Mouse (Mus musculus) heart, adult 11 months (tissue): ENCODE results near the gene Rassf2.

Experiments used
- DNase-seq: peaks from one replicate; pipeline ENCODE4 v3.0.0; 2022

Gene Rassf2

DNA sequence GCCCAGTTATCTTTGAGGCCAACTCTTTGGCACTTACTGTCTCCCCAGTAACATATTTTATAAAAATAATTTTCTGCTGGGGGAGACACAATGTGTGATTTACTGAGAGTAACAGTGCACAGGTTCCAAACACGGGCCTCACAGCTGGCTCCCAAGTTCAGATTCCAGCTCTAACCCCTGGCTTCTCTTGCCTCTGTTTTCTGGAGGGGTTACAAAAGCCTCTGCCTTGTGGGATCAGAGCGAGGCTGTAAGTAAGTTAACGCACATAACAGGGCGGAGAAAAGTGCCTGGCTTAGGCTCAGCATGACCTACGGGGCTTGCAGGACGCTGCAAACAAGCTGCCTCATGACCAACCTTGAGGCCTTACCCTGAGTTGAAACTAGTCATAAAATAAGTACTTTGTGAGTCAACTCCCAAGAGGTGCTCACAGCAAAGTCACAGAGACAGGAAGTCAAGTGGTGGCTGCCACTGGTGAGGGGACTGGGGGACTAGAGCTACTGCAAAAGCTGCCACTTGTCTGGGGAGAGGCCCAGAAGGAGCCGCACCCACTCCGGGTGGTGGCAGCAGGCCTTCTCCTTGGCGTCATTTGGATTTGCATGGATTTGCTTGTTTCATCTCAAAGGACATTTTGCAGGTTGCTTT, 25.4 kb downstream of the Rassf2 start:
- peak; percentile 91 for DNase-seq

DNA sequence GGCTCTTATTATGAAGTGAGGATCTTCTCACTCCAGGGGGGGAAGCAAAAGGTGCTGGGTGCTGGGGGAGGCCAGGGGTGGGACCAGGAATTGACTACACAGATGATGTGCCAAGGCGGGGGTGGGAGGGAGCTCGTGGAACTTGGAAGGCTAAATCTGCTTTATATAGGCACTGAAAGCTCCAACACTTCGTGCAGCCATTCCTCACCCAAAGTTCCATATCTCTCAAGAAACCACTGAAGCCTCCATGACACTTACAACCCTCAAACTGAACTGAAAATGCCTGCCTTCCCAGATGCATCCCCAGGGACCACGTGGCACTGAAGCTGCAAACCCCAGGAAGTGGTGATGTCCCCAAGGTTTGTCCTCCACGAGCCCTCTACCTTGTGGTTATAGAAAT, 26.1 kb downstream of the Rassf2 start:
- peak; percentile 86 for DNase-seq

DNA sequence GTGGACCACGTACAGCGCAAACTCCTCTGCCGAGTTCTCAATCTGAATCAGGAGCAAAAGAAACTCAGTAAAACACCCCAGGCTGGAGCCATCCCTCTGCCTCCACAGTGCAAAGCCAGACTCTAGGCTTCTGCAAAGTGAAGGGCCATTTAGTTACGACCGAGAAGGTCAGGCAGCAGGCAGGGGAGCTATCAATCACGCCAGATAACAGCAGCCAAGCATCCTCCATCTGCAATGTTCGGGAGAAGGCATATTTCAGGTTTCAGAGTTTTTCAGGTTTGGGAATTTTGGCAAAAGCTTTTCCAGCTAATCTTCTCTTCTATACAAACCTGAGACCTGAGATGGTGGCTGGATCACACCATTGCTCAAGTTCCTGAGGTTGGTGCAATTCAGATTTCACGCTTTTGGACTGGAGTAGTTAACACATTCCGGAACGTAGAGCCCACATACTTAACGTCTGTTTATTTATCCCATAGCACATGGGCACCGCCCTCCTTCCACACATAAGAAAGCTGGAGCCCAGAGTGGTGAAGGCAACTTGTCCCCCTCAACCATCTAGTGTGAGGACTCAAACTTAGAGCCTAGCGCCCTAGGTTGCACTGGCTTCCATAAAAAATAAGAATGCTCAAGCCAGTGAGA, 28.2 kb downstream of the Rassf2 start:
- peak; percentile 64 for DNase-seq

DNA sequence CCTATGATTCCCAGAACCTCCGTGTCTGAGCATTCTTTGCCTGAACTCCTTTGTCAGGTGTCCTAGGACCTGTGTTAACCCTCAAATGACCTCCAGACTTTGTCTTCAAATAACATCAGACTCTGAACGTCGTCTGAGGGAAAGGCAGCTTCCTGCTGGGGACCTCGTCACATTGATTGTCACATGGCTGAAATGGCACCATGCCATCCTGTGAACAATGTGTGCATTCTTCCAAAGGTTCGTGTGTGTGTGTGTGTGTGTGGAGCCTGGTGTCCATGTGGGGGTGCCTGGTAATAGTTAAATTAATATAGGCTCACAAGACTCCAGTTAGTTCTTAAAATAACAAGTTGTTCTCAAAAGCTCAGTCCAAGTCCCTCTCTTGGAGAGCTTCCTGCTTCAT, 32.7 kb downstream of the Rassf2 start:
- DNase-seq, result peak; percentile 71

DNA sequence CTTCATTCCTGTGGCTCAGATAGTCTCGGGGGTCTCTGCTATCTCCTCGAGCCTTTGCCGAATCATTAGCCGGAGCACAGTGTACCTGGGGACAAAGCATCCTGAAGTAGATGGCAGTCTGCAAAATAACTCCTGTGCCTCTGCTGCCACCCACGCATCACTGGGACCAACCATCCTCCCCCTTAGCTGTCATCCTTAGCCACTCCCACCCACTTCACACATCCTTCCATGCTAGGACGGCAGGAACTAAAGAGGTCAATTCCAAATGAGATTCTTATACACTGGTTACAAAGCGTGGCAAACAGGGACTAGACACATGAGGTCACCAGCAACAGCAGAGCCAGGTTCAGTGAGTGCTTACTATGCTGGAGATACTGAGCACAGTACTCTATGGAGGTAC, 33.7 kb downstream of the Rassf2 start:
- peak; percentile 78 for DNase-seq

DNA sequence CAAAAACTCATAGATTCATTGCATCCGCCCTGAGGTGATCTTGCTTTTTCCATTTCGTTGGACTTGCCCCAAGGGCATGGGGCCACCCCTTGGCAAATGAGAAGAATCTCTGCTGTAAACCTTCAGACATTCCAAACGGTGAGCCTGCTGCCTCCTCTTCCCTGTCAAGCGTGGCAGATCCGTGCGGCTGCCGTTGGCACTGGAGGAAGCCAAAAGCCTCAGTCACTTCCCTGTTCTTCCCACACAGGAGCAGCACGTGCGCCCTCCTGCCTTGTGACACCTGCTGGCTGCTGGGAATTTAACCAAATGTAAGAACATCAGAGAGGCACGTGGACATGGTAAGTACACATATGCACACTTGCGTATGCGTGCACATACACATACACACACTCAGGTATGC, 34.3 kb downstream of the Rassf2 start:
- peak; percentile 75 for DNase-seq

DNA sequence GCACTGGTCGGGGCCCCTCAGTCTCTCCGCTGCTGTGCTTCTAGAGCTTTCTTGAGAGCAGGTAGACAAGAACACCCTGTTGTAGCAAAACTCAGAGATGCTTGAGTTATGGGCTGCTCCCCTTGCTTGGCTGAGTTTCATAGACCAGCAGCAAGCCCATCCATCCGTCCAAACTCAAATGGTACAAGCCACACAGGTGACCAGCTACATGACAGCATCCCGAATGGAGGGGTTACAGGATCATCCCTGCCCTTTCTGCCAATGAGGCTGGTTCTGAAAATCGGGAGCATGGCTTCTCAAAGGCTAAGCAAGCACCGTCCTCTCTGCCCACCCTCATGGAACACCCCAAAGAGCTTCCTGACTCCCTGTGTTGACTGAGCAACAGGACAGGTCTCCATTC, 35.1 kb downstream of the Rassf2 start:
- peak; percentile 91 for DNase-seq

DNA sequence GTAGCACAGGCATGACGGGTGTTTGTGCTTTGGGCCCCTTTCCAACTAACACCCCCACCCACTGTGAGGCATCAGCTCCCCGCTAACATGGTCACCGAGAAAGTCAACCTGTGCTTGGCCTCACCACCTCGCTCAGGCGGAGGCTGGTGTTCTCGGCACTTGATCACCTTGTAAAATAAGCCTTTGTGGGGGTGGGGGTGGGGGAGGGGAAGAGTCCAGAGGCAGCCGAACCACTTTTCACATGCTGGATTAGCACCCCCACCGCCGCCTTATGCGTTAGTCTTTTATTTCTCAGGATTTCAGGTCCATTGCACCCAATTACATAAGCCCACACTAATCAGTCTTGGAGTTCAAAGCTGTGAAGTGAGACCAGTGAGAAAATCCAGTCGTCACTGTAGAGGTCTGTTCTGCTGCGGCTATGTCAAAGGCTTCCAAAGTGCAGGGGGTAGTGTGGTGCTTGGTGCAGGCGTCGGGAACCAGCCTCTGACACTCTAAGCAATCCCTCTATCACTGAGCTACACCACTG, 36.4 kb downstream of the Rassf2 start:
- peak; percentile 81 for DNase-seq

DNA sequence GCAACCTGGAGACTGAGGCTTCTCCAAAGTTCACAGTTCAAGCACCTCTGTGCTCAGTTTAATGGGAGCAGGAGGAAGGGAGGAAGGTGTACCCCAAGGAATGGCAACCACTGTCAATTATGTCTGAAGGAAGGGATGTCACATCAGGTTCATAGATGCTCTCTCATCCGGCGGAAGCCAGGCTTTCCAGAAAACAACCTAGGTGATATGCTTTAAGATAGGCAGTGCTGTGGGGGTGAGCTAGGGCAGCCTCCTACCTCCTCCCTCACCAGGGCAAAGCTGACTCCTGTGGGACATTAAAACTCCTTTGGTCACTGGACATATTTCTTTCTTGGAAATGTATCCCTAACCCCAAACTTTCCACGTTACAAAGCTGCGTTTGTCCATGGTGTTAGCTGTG, 36.9 kb downstream of the Rassf2 start:
- DNase-seq, result peak; percentile 84

DNA sequence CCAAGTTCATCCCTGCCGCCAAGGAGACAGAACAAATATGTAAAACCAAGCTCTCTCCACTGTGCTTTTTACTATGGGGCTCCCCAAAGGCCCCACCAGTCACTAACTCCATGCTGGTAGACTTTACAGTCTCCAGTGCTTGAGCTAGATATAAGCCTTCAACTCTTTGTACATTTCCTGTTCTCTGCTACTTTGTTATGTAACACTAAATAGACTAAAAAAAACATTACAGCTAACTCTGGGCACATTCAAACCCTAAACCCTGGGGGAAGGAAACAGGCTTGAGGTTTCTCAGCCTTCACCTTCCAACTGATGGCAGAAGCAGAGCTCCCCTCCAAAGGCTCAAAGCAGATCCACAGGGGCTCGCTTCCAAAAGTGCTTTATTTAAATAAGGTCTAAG, 37.6 kb downstream of the Rassf2 start:
- peak; percentile 86 for DNase-seq

DNA sequence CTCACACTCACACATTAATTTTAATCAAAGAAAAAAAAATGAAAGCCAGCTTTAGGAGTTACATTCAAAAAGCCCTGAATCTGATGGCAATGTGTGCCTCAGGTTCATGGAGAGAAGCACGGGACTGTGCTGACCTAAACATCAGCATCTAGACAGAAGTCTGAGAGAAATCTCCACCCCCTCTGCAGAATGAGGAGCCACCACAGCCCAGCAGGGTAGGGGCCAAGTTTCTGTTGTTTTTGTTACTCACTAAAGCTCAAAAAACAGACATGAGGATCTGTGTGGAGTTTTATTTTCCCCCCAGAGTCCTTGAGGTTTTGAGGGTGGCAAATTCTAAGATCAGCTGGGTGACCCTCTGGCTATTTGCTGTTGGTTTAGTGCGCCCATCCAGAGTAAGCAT, 41.5 kb downstream of the Rassf2 start:
- DNase-seq, result peak; percentile 33

DNA sequence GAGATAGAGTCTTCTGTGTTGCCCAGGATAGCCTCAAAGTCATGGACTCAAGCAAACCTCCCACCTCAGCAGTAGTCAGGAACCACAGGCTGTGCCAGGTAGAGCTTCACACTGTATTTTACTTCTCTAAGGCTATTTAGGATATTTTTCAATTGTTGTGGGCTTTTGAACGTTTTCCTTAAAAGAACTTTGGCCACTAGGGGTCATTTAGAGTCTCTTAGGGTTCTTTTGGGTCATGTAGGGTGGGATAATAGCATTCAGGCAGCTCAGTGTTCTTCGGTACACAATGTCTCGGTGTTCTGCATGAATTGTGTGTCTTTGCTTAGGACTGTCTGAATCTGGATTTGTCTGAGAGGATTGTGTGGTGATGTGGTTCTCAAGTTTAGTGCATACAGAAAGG, 42.1 kb downstream of the Rassf2 start:
- peak; percentile 72 for DNase-seq

DNA sequence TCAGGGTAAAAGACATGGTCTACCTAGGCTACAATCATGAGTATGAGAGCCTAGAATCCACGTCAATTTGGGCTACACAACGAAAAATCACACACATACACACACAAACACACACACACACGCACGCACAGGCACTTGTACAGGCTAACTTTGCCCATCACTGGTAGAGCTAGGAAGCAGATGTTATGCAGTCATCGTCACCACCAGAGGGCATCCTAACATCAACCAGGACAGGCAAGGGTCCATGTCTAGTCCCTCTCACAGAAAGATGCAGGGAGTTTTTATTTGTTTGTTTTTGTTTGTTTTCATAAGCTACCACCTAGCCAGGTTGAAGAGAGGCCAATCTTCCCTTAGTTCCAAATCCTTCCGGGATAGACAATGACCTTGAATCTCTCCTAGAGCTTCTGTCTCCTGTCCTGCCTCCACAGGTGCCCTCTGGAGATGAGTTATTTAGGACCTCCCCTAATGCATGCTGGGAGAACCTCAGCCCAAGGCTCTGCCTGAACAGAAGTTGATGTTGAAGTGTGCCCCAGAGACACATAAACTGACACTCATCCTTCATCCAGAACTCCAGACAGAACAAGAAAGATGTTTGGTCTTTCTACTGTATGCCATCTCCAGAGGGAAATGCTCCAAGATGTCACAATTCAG, 47.4 kb downstream of the Rassf2 start:
- DNase-seq, result peak; percentile 90

DNA sequence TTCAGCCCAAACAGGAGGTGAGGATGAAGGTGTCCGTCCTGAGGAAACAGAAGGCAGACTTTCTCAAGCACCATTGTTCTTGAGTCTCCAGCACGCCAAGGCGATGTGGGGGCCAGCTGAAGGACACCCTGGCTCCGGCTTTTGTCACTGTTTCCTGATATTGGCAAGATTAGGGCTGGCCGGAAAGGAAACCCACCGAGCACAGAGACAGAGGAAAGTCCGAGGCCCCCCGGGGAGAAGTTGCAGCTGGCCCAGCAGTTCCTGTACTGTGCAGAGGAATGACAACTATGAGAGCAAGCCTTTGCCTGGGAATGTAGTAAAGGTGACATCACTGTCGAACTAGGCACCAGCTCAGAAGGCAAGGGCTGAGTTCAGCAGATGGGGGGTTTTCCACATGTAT, 49.2 kb downstream of the Rassf2 start:
- DNase-seq, result peak; percentile 98

DNA sequence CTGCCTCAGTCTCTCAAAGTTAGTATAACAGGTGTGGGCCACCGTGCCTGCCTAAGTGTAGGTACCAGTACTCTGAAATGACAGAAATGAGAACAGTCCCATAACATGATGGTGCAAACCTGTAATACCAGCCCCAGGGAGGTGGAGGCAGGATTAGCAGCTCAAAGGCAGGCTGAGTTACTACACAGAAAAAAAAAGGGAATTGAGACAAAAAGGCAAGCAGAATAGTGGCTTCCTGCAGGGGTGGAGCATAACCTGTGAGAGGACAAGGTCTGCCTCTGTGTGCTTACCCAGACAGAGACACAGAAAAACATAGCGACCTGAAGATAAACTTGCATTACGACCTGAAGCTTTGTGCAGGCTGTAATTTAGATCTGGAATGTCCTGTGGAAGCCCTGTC, 53.4 kb downstream of the Rassf2 start:
- DNase-seq, result peak; percentile 71

DNA sequence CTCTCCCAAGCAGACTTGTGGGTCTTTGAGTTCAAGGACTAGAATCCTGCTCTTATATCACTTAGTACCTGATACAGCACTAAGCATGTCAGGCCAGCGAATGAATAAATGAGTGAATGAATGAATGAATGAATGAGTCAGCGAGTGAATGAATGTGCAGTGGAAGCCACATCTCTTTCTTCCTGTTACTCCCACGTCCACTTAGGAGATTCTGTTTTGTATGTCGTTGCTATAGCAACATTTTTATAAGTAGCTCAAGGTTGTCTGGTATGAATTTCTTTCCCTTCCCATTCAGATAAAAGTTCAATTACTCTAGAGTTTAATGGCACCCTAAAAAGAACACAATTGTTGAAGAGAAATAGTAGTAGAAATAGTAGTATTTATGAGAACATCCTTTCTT, 59.0 kb downstream of the Rassf2 start:
- DNase-seq, result no peak

DNA sequence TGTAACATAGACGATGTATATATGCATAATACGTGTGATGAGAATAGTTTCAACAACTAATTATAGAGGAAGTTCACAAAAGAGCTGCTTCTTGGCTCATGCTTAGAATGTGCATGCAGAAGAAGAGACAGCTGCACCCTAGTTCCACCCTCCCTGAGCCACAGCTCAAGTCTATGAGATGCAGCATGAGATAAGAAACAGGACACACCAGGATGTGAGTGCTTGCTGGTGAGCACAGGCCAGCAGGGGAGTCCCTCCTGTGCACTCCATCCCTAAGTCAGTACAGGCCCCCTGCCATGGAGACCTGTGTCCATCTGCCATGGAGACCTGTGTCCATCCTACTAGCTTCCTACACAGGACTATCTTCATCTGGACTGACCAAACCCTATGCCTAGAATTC, 59.5 kb downstream of the Rassf2 start:
- peak; percentile 55 for DNase-seq

DNA sequence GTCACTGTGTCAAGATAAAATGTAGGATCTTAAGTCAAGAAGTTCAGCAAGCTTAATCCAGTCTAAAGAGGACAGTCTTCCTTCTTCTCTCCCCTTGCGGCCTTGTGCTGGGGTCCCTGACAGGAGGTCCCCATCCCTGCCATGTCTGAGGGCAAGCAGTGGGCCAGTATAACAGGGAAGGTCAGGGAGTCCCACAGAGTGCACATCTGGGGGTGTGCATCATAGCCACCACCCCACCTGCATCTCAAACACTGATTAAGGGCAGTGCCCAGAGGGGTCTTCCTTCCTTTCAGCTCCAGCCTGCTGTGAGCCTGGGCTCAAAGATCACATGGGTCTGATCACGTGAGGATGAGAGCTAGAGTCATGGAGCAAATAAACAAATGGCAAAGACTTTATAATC, 68.4 kb downstream of the Rassf2 start:
- DNase-seq, result peak; percentile 83

DNA sequence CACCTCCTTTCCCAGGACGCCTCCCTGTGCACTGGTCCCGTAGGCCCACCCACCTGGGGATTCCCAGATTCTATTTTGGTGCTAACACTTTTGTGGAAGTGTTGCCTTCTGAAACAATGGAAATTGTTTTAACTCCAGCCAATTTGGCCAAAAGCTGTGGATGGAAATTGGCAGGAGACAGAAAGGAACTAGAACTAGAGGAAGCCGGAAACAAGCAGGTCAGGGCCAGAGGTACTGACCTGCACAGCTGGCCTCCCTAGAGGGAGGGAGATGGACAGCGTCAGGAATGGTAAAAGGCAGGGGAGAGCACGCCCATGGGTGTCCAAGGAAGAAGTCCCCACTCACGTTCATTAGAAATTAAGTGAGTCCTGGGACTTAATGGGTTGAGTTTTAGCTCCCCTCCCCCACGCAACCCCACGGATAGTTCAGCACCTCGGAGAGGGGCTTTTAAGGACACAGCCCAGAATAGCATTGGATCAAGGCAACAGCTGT, 72.3 kb downstream of the Rassf2 start:
- peak; percentile 97 for DNase-seq

DNA sequence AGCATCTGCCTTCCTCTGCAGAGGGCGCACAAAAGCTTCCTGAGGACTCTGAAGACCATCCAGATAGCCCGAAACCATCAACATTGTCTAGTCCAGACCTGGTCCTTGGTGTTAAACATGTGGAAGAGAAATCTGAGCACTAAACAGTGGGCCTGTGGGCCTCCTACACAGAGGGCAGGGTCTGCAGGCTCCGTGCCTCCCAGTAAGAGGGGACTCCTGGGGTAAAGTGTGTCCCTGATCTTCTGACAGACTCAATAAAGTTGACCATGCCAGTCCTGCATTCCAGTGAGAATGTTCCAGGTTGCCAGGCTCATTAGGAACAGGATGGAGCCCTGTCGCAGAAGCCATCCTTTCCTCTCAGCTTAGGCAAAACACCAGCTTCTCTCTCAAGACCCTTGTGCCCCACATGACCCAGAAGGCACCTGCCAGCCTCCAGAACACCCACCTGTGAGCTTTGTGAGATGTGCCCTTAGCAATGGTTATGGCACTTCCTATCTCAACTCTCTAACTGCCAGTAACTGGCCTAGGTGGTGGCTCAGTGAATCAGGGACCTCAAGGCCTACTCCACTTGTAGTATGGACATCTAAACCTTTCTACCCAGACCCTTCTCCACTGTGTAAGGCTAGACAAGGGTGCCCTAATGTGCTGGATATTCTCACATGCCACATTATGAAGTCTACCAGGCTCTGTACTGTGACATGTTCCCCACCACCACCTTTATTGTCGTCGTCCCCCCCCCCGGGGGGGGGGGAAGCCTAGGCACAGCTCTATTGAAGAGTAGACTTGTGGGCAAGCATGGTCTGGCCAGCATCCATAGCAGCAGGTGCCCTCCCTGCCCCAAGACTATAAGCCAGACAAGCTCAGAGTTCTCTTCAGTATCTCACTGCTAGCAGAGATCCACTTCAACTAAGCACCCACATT, 73.5 kb downstream of the Rassf2 start:
- DNase-seq, result peak; percentile 74

DNA sequence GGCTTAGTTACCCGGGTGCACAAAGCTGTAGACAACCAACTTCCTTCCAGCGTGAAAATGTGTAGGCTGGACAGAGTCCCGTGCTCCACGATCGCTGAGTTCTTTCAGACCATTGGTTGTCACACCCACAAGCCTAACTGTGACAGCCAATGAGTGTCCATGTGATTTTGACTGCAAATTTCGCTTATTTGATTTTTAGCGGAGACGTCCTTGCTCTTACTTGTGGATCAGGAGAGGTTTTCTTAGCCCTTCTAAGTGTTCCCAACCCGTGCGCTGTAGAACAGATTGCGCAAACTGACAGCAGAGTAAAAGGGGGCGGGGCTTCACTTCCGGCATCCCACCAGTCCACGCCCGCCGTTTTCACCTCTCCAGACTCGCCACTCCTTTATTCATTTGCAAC, 74.8 kb downstream of the Rassf2 start:
- peak; percentile 91 for DNase-seq

DNA sequence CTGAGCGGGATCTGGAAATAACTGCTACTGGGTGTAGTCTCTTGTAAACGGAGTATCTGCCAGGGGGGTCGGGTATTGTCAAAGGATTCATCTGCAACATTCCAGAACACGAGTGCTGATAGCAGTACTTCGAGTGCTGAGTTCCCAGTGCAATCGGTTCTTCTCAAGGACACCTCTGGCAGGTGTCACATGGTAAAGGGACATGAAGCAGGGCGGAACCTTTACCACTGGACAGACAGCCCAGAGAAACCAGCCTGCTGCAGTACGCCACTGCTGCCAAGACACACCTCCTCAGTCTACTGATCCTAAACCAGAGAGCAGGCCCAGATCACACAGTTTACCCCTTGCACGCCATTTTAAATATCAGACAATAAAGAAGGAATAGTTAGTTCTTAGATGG, 75.2 kb downstream of the Rassf2 start:
- peak; percentile 97 for DNase-seq

DNA sequence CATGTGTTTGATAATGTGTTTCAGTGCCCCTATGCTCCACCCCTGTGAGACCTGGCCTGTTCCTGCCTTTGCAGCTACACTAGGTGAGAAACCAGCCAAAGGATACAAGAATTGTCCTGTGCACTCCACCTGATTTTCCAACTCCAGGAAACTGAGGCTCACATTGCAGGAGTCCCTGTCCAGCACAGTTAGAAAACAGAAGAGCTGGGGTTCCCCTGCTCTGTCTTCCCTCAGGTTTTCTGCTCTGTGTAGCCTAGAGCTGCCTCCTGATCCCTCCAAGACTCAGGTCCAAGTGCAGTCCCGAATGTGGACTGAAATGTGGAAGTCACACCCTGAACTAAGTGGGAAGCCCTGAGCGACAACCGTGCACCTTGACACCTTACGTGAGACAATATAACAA, 76.3 kb downstream of the Rassf2 start:
- peak; percentile 77 for DNase-seq
